Mouse (Mus musculus) erythroid progenitor cell, adult 5-6 weeks (primary cell): ENCODE data around the gene Alg2. TPM values are rescaled to one million over a fixed set of nuclear protein-coding genes. Genes with fewer than 3 reads are reported as not detected.
A peak's percentile ranks its signal among the peaks of the same experiment; 100 is the strongest.

ENCODE experiments used
- ATAC-seq: replicated peaks from 2 replicates; pipeline ENCODE4 v1.8.0; 2016; ENCODE audit warnings: moderate number of reproducible peaks, mild to moderate bottlenecking, moderate TSS enrichment, inconsistent platforms; ENCODE audit not compliant: poor library complexity, low FRiP score, severe bottlenecking
- total RNA-seq, 2 experiments: library from RNA; stranded (forward) in 1 of 2; stranded (reverse) in 1 of 2; fragments of 150-400 nt in 1 of 2; fragments of 186-747, 209-891 nt in 1 of 2; gene quantifications; 2 replicates each; pipeline versions ENCODE4 v1.2.3 to v1.2.4; 2015 to 2017; ENCODE audit warnings: low replicate concordance in 2 of 2

Alg2 gene
- total RNA-seq, 2 experiments from 2014 or later = 2.2 to 12.2 TPM

DNA sequence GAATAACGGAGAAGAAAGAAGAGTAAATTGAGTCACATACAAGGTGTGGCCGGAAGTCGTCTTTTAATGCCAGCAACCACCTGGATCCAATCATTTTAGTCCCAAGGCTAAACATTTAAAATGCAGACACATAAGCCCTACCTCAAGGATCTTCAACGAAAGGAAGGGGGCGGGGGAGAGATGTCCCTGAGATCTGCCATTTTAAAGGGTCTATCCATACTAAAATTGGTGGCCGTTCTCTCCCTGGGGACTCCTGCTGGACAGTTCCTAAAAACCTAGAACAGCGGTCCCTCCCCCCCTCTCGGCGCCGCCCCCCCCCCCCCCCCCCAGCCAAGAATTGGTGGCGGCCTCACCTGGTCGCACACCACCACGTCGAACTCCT, 556 bp downstream of the Alg2 start:
- ATAC-seq = no peak

GRCm38 (mm10) chr4:47467196-47467595, 6.9 kb downstream of the Alg2 start:
- no peak for ATAC-seq

DNA sequence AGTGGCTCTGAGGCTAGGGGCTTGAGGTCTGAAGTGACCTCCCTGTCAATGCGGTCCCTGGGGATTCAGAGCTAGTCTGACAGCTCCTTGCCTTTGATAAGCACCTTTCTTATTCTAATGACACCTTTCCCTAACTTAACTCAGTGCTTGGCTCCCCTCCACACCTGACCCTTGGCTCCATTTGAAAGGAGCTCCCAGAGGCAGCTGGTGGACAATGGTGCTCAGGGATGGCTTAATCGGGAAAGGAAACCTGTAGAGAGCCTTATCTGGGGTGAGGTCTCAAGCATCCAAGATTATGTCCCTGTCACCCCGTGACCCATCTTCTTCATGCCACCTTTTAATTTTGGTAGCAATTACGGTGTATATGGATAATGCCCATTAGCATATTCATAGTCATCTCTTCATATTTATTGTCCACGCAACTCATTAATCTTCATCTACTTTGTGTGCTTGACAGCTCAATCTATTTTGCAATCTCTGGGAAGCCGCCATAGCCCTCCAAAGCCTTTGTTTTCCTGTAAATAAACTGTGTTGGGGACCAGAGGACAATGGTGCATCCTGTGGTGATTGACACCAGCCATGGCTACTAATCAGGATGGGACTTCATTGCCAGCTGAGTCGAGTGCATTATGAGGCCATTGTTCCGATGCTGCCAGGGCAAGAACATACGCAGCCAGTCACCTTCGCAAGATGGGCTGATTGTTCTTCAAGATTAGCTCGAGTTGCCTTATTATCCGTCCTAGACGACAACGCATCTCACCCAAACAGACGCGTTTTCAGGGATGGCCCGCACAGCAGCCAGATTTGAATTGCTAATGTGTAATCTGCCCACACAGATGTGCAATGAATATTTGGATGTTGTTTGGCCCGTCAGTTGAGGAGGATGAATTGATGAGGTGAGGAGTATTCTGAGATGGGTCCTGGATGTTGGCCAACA, 24.3 kb downstream of the Alg2 start:
- ATAC-seq = no peak

- no peak for ATAC-seq
Observed at GRCm38 (mm10) chr4:47449116-47449515, 25.0 kb downstream of the Alg2 start.

GRCm38 (mm10) chr4:47448526-47448925, 25.6 kb downstream of the Alg2 start:
- ATAC-seq = no peak

GRCm38 (mm10) chr4:47440951-47441350, 33.2 kb downstream of the Alg2 start:
- no peak for ATAC-seq

GRCm38 (mm10) chr4:47438956-47439355, 35.2 kb downstream of the Alg2 start:
- ATAC-seq = no peak

- peak; percentile 66 for ATAC-seq
Observed at GRCm38 (mm10) chr4:47437365-47438340, 36.5 kb downstream of the Alg2 start.

GRCm38 (mm10) chr4:47435566-47436360, 38.4 kb downstream of the Alg2 start:
- ATAC-seq = no peak

- ATAC-seq = no peak
Observed at GRCm38 (mm10) chr4:47435131-47435530, 39.0 kb downstream of the Alg2 start.

DNA sequence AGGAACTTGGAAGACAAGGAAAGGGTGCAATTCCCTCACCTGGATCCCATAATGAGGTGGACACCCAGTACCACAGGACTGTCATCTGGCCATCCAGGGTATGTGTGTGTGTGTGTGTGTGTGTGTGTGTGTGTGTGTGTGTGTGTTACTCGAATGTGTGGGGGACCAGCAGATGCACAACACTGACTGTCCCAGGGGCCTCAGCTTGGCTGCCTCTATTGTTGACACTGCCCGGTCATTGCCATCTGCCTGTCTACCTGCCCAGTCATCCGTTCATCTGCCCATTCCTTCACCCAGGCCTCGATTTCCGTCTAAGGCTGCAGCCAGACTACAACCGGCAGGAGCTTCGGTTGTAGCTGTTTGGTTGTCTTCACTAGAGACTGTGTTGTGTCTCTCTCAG, 41.4 kb downstream of the Alg2 start:
- no peak for ATAC-seq

DNA sequence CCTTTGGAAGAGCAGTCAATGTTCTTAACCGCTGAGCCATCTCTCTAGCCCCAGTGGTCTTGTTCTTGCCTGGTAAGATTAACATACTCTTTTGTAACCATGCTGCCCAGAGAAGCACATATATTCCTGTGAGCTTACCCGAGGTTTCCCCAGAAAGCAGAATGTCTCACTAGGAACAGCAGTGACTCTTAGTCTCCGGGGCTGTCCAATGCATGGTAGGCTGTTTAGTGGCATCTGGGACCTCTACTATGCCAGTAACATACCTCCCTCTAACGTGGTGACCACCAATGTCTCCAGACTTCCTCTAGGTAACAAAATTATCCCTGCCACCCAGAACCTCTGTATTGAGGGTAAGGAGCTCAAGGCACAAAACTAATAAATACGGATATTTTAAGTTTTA, 43.1 kb downstream of the Alg2 start:
- no peak for ATAC-seq

DNA sequence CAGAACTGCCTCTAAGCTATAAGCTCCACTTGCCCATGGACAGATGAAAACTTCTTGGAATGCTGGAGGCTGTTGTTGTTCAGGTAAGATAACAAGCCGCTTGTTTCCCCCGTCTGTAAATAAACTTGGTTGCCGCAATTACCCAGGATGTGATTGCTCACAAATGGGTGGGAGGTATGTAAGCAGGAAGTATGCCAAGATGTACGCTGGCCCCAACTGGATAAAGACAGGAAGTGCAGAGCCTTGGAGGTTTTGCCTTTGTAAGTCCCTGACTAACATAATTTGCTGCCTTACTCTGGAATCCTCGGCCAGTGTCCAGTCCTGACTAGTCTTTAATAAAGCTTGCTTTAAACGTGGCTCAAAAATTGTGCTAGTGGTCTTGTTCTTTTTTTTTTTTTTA, 43.6 kb downstream of the Alg2 start:
- no peak for ATAC-seq

DNA sequence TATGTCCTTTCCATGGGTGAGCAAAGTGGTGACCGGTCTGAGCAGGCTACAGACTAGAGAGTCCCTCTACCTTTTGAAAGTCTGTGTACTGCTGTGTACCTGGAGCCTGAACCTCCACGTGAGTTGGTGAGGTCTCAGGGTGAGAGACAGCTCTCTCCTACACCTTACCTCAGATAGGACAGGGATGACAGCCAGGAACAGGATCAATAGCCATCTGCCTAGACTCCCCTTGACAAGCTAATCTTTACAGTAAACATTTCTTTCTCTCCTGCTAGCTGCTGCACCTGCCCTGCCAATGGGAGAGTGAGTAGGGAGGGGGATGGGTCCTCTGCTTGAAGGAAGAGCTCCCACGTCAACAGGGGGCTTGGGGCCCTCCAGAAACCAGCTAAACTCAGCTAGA, 46.5 kb downstream of the Alg2 start:
- ATAC-seq = no peak

DNA sequence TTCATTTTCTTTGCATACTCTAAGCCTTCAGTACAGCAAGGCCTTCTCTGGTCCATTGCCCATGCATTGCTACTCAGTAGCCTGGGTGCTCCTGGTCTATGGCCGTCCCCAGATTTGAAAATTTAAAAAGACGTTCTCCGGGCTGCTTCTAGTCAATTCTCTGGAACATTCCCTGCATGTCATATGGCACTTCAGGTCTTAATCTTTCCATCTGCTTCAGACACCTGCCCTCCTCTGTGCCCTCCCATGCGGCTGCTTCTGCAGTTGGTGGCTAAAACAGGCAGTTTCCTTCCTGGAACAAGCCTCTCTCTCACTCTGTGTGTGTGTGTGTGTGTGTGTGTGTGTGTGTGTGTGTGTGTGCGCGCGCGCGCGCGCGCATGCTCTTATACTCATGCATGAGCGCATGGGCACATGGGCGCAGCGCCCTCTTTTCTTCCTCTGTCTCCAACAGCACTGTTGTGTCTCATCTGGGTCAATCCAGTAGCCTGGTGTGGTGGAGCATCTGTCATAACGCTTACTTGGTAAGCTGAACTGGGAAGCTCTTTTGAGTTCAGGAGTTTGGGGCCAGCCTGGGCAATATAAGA, 48.8 kb downstream of the Alg2 start:
- ATAC-seq = no peak

DNA sequence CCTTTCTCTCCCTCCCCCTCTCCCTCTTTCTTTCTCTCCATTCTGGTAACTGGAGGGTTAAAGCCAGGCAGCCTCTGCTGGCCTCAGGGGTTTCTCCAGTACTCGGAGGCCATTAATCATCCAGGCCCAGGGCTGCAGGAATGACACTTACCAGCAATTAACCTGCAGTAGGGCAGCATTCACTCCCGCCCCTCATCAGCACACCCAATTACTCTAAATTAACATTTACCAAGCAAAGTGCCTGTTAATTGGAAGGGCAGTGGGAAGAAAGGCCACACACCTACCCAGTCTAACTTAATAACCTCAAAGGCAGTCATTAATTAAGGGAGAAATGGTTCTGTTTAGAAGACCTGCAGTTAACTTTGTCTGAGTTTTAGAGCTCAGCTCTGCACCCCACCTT, 49.8 kb downstream of the Alg2 start:
- no peak for ATAC-seq

DNA sequence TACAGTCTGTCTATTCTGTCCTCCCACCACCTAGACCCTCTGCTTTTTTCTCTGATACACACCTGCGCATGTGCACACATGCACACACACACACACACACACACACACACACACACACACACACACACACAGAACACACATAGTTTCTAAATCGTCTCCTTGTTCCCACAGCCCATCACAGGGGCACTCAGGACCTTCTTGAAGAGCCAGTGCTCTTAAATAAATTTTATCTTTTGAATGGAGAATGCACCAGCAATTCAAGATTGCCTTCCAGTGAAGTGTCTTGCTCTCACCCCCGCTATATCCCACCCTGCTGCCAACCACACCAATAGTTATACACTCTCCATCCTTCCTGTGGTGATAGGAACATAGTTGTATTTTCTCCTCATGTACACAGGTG, 51.2 kb downstream of the Alg2 start:
- no peak for ATAC-seq

GRCm38 (mm10) chr4:47422194-47422593, 51.9 kb downstream of the Alg2 start:
- ATAC-seq = no peak

- no peak for ATAC-seq
Observed at GRCm38 (mm10) chr4:47420191-47420590, 53.9 kb downstream of the Alg2 start.
